Mouse (Mus musculus): Measurements from ENCODE around the gene Epp13. TPM values are rescaled to one million over a fixed set of nuclear protein-coding genes. Genes with fewer than 3 reads are reported as not detected.
"Not testable (repeated sequence)": the region's sequence is repeated elsewhere in the genome, so short reads cannot be mapped to it uniquely, and the experiment has no call there.

Gene Epp13
- polyA plus RNA-seq, 1 experiment from 2014 or later = not detected

- Histone ChIP-seq H3K27ac (ENCODE audit: low read depth, low read length) (no peak overlapping the region), H3K36me3 (ENCODE audit: control insufficient read depth, insufficient read depth, low read length) (no peaks in the 10 kb centered on the region), H3K9ac (ENCODE audit: low read length) (no peak overlapping the region), H3K27me3 (replicated peaks; ENCODE audit: control insufficient read depth, insufficient read depth, low read length) (no peaks in the 10 kb centered on the region), H3K4me2 (ENCODE audit: low read length) (no peak overlapping the region), H3K4me3 (ENCODE audit: low read depth, low read length) (no peak overlapping the region), H3K4me1 (ENCODE audit: control insufficient read depth, insufficient read depth, low read length) (no peaks in the 10 kb centered on the region), H3K9me3 (replicated peaks; ENCODE audit: control insufficient read depth, low read length) (no peaks in the 10 kb centered on the region)
- 60% methylated on average over 3 of the region's 3 CpGs for WGBS
- ATAC-seq (no peak), DNase-seq (ENCODE audit: low spot score) (no peak)
These were observed 25.4 kb downstream of the Epp13 start for GRCm38 (mm10) chr7:6277906-6278305.

- H3K4me1 ChIP-seq (ENCODE audit: control insufficient read depth, insufficient read depth, low read length) = no peaks in the 10 kb centered on the region; the same call in 1 of the 2 replicates
- peak overlapping the region; percentile 53 for H3K4me3 ChIP-seq (ENCODE audit: low read depth, low read length)
- peak overlapping the region; percentile 70 for H3K9ac ChIP-seq (ENCODE audit: low read length)
- DNase-seq (ENCODE audit: low spot score) (peak; percentile 90), ATAC-seq (no peak)
- no peaks in the 10 kb centered on the region for H3K36me3 ChIP-seq (ENCODE audit: control insufficient read depth, insufficient read depth, low read length)
- 4% methylated on average over 1 of the region's 1 CpGs for WGBS
- peak overlapping the region; percentile 58 for H3K4me2 ChIP-seq (ENCODE audit: low read length)
- H3K27me3 ChIP-seq (replicated peaks; ENCODE audit: control insufficient read depth, insufficient read depth, low read length) = no peaks in the 10 kb centered on the region
- no peaks in the 10 kb centered on the region for H3K9me3 ChIP-seq (replicated peaks; ENCODE audit: control insufficient read depth, low read length)
- no peak overlapping the region for H3K27ac ChIP-seq (ENCODE audit: low read depth, low read length)
These were observed 30.2 kb downstream of the Epp13 start for GRCm38 (mm10) chr7:6282749-6283148.

- Histone ChIP-seq H3K27ac (ENCODE audit: low read depth, low read length) (peak overlapping the region; percentile 90), H3K9me3 (replicated peaks; ENCODE audit: control insufficient read depth, low read length) (no peaks in the 10 kb centered on the region), H3K4me2 (ENCODE audit: low read length) (peak overlapping the region; percentile 58), H3K4me1 (ENCODE audit: control insufficient read depth, insufficient read depth, low read length) (peaks cover 3% of the 10 kb centered on the region; the same call in 1 of the 2 replicates), H3K36me3 (ENCODE audit: control insufficient read depth, insufficient read depth, low read length) (no peaks in the 10 kb centered on the region), H3K9ac (ENCODE audit: low read length) (peak overlapping the region; percentile 70), H3K4me3 (ENCODE audit: low read depth, low read length) (peak overlapping the region; percentile 53), H3K27me3 (replicated peaks; ENCODE audit: control insufficient read depth, insufficient read depth, low read length) (no peaks in the 10 kb centered on the region)
- peak; percentile 74 for ATAC-seq
- peak; percentile 95 for DNase-seq (ENCODE audit: low spot score)
- under 1% methylated on average over 23 of the region's 23 CpGs for WGBS
These were observed 31.1 kb downstream of the Epp13 start for GRCm38 (mm10) chr7:6283451-6284075.

- Histone ChIP-seq H3K27me3 (replicated peaks; ENCODE audit: control insufficient read depth, insufficient read depth, low read length) (no peaks in the 10 kb centered on the region), H3K4me1 (ENCODE audit: control insufficient read depth, insufficient read depth, low read length) (peaks cover 3% of the 10 kb centered on the region; the same call in 1 of the 2 replicates), H3K36me3 (ENCODE audit: control insufficient read depth, insufficient read depth, low read length) (peaks cover under 1% of the 10 kb centered on the region; the same call in 1 of the 2 replicates), H3K4me3 (ENCODE audit: low read depth, low read length) (no peak overlapping the region), H3K4me2 (ENCODE audit: low read length) (no peak overlapping the region), H3K27ac (ENCODE audit: low read depth, low read length) (no peak overlapping the region), H3K9ac (ENCODE audit: low read length) (no peak overlapping the region), H3K9me3 (replicated peaks; ENCODE audit: control insufficient read depth, low read length) (no peaks in the 10 kb centered on the region)
- 87% methylated on average over 4 of the region's 4 CpGs for WGBS
- ATAC-seq = no peak
- DNase-seq (ENCODE audit: low spot score) = no peak
These were observed 32.0 kb downstream of the Epp13 start for GRCm38 (mm10) chr7:6284442-6285012.

- H3K27ac ChIP-seq (ENCODE audit: low read depth, low read length) = no peak overlapping the region
- no peaks in the 10 kb centered on the region for H3K27me3 ChIP-seq (replicated peaks; ENCODE audit: control insufficient read depth, insufficient read depth, low read length)
- H3K4me3 ChIP-seq (ENCODE audit: low read depth, low read length) = no peak overlapping the region
- ATAC-seq = no peak
- peaks cover 6% of the 10 kb centered on the region; the same call in 1 of the 2 replicates for H3K36me3 ChIP-seq (ENCODE audit: control insufficient read depth, insufficient read depth, low read length)
- whole genome bisulfite sequencing = 92% methylated on average over 6 of the region's 6 CpGs
- no peak for DNase-seq (ENCODE audit: low spot score)
- H3K9ac ChIP-seq (ENCODE audit: low read length) = no peak overlapping the region
- no peak overlapping the region for H3K4me2 ChIP-seq (ENCODE audit: low read length)
- no peaks in the 10 kb centered on the region for H3K9me3 ChIP-seq (replicated peaks; ENCODE audit: control insufficient read depth, low read length)
- H3K4me1 ChIP-seq (ENCODE audit: control insufficient read depth, insufficient read depth, low read length) = peaks cover 3% of the 10 kb centered on the region; the same call in 1 of the 2 replicates
These were observed 32.9 kb downstream of the Epp13 start for GRCm38 (mm10) chr7:6285366-6285765.

- Histone ChIP-seq H3K27me3 (replicated peaks; ENCODE audit: control insufficient read depth, insufficient read depth, low read length) (no peaks in the 10 kb centered on the region), H3K36me3 (ENCODE audit: control insufficient read depth, insufficient read depth, low read length) (peaks cover 11% of the 10 kb centered on the region), H3K4me2 (ENCODE audit: low read length) (peak within 1 kb of the TSS; percentile 76), H3K9me3 (replicated peaks; ENCODE audit: control insufficient read depth, low read length) (no peaks in the 10 kb centered on the region), H3K4me1 (ENCODE audit: control insufficient read depth, insufficient read depth, low read length) (peaks cover 3% of the 10 kb centered on the region; the same call in 1 of the 2 replicates), H3K27ac (ENCODE audit: low read depth, low read length) (peak within 1 kb of the TSS; percentile 55), H3K9ac (ENCODE audit: low read length) (peak within 1 kb of the TSS; percentile 55), H3K4me3 (ENCODE audit: low read depth, low read length) (peak within 1 kb of the TSS; percentile 45)
- DNase-seq (ENCODE audit: low spot score) (peak; percentile 98), ATAC-seq (peak; percentile 77)
- WGBS = 4% methylated on average over 49 of the region's 50 CpGs
These were observed 33.6 kb downstream of the Epp13 start, which contains the start of gene Zfp667 for GRCm38 (mm10) chr7:6285842-6286705. Gene Zfp667 (plus strand): TSS chr7:6286579.

GRCm38 (mm10) chr7:6286921-6287531 is 34.5 kb downstream of the Epp13 start:
- H3K4me2 ChIP-seq (ENCODE audit: low read length) = peak overlapping the region; percentile 76
- 25% methylated on average over 15 of the region's 15 CpGs for WGBS
- H3K27ac ChIP-seq (ENCODE audit: low read depth, low read length) = peak overlapping the region; percentile 55
- H3K36me3 ChIP-seq (ENCODE audit: control insufficient read depth, insufficient read depth, low read length) = peaks cover 16% of the 10 kb centered on the region
- H3K27me3 ChIP-seq (replicated peaks; ENCODE audit: control insufficient read depth, insufficient read depth, low read length) = no peaks in the 10 kb centered on the region
- peaks cover 3% of the 10 kb centered on the region; the same call in 1 of the 2 replicates for H3K4me1 ChIP-seq (ENCODE audit: control insufficient read depth, insufficient read depth, low read length)
- H3K4me3 ChIP-seq (ENCODE audit: low read depth, low read length) = peak overlapping the region; percentile 45
- peak overlapping the region; percentile 55 for H3K9ac ChIP-seq (ENCODE audit: low read length)
- H3K9me3 ChIP-seq (replicated peaks; ENCODE audit: control insufficient read depth, low read length) = no peaks in the 10 kb centered on the region
- DNase-seq (ENCODE audit: low spot score) (peak; percentile 73), ATAC-seq (peak; percentile 1)

- WGBS = 92% methylated on average over 4 of the region's 6 CpGs
These were observed 38.6 kb downstream of the Epp13 start for GRCm38 (mm10) chr7:6291121-6291520.

More at GRCm38 (mm10) chr7:6291121-6291520, 38.6 kb downstream of the Epp13 start:
- H3K36me3 ChIP-seq (ENCODE audit: control insufficient read depth, insufficient read depth, low read length) = peaks cover 44% of the 10 kb centered on the region
- not testable (repeated sequence) for H3K27ac ChIP-seq (ENCODE audit: low read depth, low read length); H3K9me3 ChIP-seq (replicated peaks; ENCODE audit: control insufficient read depth, low read length); H3K4me2 ChIP-seq (ENCODE audit: low read length); H3K27me3 ChIP-seq (replicated peaks; ENCODE audit: control insufficient read depth, insufficient read depth, low read length); H3K9ac ChIP-seq (ENCODE audit: low read length); H3K4me3 ChIP-seq (ENCODE audit: low read depth, low read length); DNase-seq (ENCODE audit: low spot score); H3K4me1 ChIP-seq (ENCODE audit: control insufficient read depth, insufficient read depth, low read length); ATAC-seq

All from forebrain, embryonic 14.5 days (tissue).